In the genomic region with DNA sequence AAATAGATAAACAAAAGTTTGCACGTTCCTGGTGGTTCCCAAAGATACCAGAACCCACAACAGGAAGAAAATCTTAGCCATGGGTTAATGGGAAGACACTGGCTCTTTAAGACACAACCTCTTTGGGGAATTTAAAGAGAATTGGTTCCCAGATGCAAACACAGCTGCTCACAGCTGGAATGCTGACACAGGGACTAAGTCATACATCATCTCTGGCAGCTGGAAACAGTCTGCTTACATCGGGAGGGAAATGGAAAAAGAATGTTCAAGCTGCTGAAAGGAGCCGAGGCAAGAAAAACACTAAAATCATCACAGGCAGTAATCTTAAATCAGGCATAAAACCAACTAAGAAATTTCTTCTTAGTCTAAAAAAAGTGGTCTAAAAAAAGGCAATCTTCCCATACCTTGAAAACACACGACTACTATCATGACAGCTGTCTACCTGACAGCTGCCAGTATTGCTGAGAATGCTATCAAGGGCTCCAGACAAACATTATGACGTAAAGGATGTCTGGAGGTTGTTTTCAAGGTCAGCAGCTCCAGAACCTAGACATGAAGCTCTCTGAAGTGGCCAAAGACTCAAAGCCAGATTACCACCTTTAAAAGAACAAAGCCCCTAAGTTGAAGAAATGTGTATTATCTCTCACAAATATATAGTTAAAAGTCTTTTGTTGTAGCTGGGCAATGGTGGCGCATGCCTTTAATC, we compare ENCODE assay signal across 9 mouse cellular contexts. TPM values are rescaled to one million over a fixed set of nuclear protein-coding genes. Genes with fewer than 3 reads are reported as not detected.
DNase-seq lines count a peak whose midpoint lies in the region; ATAC-seq lines count a peak whose summit lies in the region.
"Had no signal": no experiment of that assay in that cellular context is flagged by ENCODE, and none has a peak within 500 bp of the region (broad histone marks: within the 10 kb centered on the region; RNA-seq: fewer than 3 reads in every experiment).

No protein-coding gene starts in this region.

- no peak overlapping the region for H3K4me3 ChIP-seq in embryonic facial prominence, embryonic 12.5 days
- H3K4me3 ChIP-seq in embryonic facial prominence, embryonic 10.5 days = no peak overlapping the region

- DNase-seq in embryonic facial prominence, embryonic 10.5 days (ENCODE audit: low spot score) = no peak
- peak; percentile 81 for DNase-seq in heart, adult 9 months (ENCODE audit: low spot score in 2 of 2)
- peak; percentile 42 for DNase-seq in kidney, adult 11 months
- DNase-seq in lung, postnatal 36 days = peak; percentile 79
- DNase-seq in left cerebral cortex, adult 9 months (ENCODE audit: low spot score in 2 of 2) = no peak
- no peak for DNase-seq in layer of hippocampus, adult 8-10 months (ENCODE audit: low spot score in 2 of 2)

- peaks cover 73% of the 10 kb centered on the region for H3K36me3 ChIP-seq in embryonic facial prominence, embryonic 12.5 days
- H3K36me3 ChIP-seq in embryonic facial prominence, embryonic 10.5 days (replicated peaks) = peaks cover 99% of the 10 kb centered on the region

- ATAC-seq in embryonic facial prominence, embryonic 12.5 days (ENCODE audit: insufficient number of reproducible peaks, insufficient read depth, low FRiP score, low TSS enrichment) = no peak
- ATAC-seq in megakaryocyte progenitor cell, adult 5-6 weeks (replicated peaks; ENCODE audit: poor library complexity) = no peak

- no peaks in the 10 kb centered on the region for H3K27me3 ChIP-seq in embryonic facial prominence, embryonic 12.5 days
- H3K27me3 ChIP-seq in embryonic facial prominence, embryonic 10.5 days (replicated peaks; ENCODE audit: low read depth, poor library complexity, severe bottlenecking) = no peaks in the 10 kb centered on the region

- H3K9ac ChIP-seq in embryonic facial prominence, embryonic 12.5 days = no peak overlapping the region
- H3K9ac ChIP-seq: liver, embryonic 14.5 days had no signal

- 58% methylated on average over 6 of the region's 6 CpGs for WGBS in embryonic facial prominence, embryonic 12.5 days
- 75% methylated on average over 6 of the region's 6 CpGs for WGBS in embryonic facial prominence, embryonic 10.5 days

- 0 out of 2 replicates have a peak overlapping the region, but pooled peaks have one; percentile 30 for H3K27ac ChIP-seq in embryonic facial prominence, embryonic 12.5 days
- H3K27ac ChIP-seq in embryonic facial prominence, embryonic 10.5 days (replicated peaks) = no peak overlapping the region
- H3K27ac ChIP-seq: liver, embryonic 14.5 days had no signal

- no peaks in the 10 kb centered on the region for H3K9me3 ChIP-seq in embryonic facial prominence, embryonic 12.5 days
- H3K9me3 ChIP-seq in embryonic facial prominence, embryonic 10.5 days = no peaks in the 10 kb centered on the region

- H3K4me2 ChIP-seq in embryonic facial prominence, embryonic 12.5 days (replicated peaks) = no peak overlapping the region

- no peaks in the 10 kb centered on the region for H3K4me1 ChIP-seq in embryonic facial prominence, embryonic 12.5 days
- no peaks in the 10 kb centered on the region for H3K4me1 ChIP-seq in embryonic facial prominence, embryonic 10.5 days

RNA-seq across cellular contexts. Expression of gene Smug1, which starts 35.3 kb away (rescaled TPM):
- 16.6 and 18.8 TPM in 2 replicates for polyA plus RNA-seq in embryonic facial prominence, embryonic 12.5 days (2016; fragmentation: Nextera tagmentation; extraction: Ambion mirVana)
- 15.7 and 19.6 TPM in 2 replicates for polyA plus RNA-seq in embryonic facial prominence, embryonic 10.5 days (2016; fragmentation: Nextera tagmentation; extraction: Ambion mirVana)
- 2.1 and 4.5 TPM in 2 replicates for total RNA-seq in megakaryocyte progenitor cell, adult 5-6 weeks (2015)
- total RNA-seq in megakaryocyte progenitor cell, adult 5-6 weeks (2017) = 3.8 and 4.2 TPM in 2 replicates
- 10 to 100 TPM; 13.2 to 21.6 (median 17.3) TPM for total RNA-seq in layer of hippocampus, adult 8-10 months (2022)

RNA-seq across cellular contexts. Expression of gene Cbx5, which starts 37.4 kb away (rescaled TPM):
- polyA plus RNA-seq in embryonic facial prominence, embryonic 12.5 days (2016; fragmentation: Nextera tagmentation; extraction: Ambion mirVana) = 173 and 176 TPM in 2 replicates
- polyA plus RNA-seq in embryonic facial prominence, embryonic 10.5 days (2016; fragmentation: Nextera tagmentation; extraction: Ambion mirVana) = 202 and 206 TPM in 2 replicates
- total RNA-seq in megakaryocyte progenitor cell, adult 5-6 weeks (2015) = 112 and 119 TPM in 2 replicates
- 194 and 261 TPM in 2 replicates for total RNA-seq in megakaryocyte progenitor cell, adult 5-6 weeks (2017)
- total RNA-seq in layer of hippocampus, adult 8-10 months (2022) = 100 to 1,000 TPM; 170 to 209 (median 180) TPM

RNA-seq across cellular contexts. Expression of gene Hnrnpa1, which starts 38.0 kb away (rescaled TPM):
- 1,204 and 1,244 TPM in 2 replicates for polyA plus RNA-seq in embryonic facial prominence, embryonic 12.5 days (2016; fragmentation: Nextera tagmentation; extraction: Ambion mirVana)
- 1,897 and 1,928 TPM in 2 replicates for polyA plus RNA-seq in embryonic facial prominence, embryonic 10.5 days (2016; fragmentation: Nextera tagmentation; extraction: Ambion mirVana)
- 700 and 701 TPM in 2 replicates for total RNA-seq in megakaryocyte progenitor cell, adult 5-6 weeks (2015)
- 1,324 and 1,596 TPM in 2 replicates for total RNA-seq in megakaryocyte progenitor cell, adult 5-6 weeks (2017)
- 100 to 1,000 TPM; 257 to 295 (median 288) TPM for total RNA-seq in layer of hippocampus, adult 8-10 months (2022)

RNA-seq across cellular contexts. Expression of gene Nfe2, which starts 56.0 kb away (rescaled TPM):
- polyA plus RNA-seq in embryonic facial prominence, embryonic 12.5 days (2016; fragmentation: Nextera tagmentation; extraction: Ambion mirVana) = 4.9 and 5.2 TPM in 2 replicates
- polyA plus RNA-seq in embryonic facial prominence, embryonic 10.5 days (2016; fragmentation: Nextera tagmentation; extraction: Ambion mirVana) = 4.7 and 5.9 TPM in 2 replicates
- 115 and 140 TPM in 2 replicates for total RNA-seq in megakaryocyte progenitor cell, adult 5-6 weeks (2015)
- 126 and 148 TPM in 2 replicates for total RNA-seq in megakaryocyte progenitor cell, adult 5-6 weeks (2017)
- not detected for total RNA-seq in layer of hippocampus, adult 8-10 months (2022)

Comparison
In these comparisons a context has a peak if more than half of its experiments do, and no peak if none do; other contexts are left out.
1. DNase-seq: peak in heart, adult 9 months (2 of 2), kidney, adult 11 months (single experiment) and lung, postnatal 36 days (single experiment); none in embryonic facial prominence, embryonic 10.5 days (single experiment), left cerebral cortex, adult 9 months (0 of 2) and layer of hippocampus, adult 8-10 months (0 of 2).